Mouse (Mus musculus) limb, embryonic 13.5 days (tissue): ENCODE measurements around the gene Bhlha15. TPM values are rescaled to one million over a fixed set of nuclear protein-coding genes. Genes with fewer than 3 reads are reported as not detected.

ENCODE experiments used
- polyA plus RNA-seq: library from polyadenylated mRNA; unstranded; fragments of >200 nt; fragmentation: Nextera tagmentation; extraction: Ambion mirVana; gene quantifications from 2 replicates; pipeline ENCODE4 v1.2.1, GENCODE M21; 2015

The Bhlha15 gene
- polyA plus RNA-seq, 1 experiment from 2014 or later, result 0.22 TPM

Other genes starting within 250 kb of the Bhlha15 start
- 84.5 and 85.5 TPM in 2 replicates for gene Ccz1, start 175.4 kb upstream of the Bhlha15 start, polyA plus RNA-seq
- gene Ocm, start 163.6 kb upstream of the Bhlha15 start, polyA plus RNA-seq, result not detected in 2 replicates
- gene Lmtk2, start 89.8 kb upstream of the Bhlha15 start, polyA plus RNA-seq, result 3.3 and 3.8 TPM in 2 replicates
- gene Tecpr1, start 33.3 kb downstream of the Bhlha15 start, polyA plus RNA-seq, result 26.3 and 27.0 TPM in 2 replicates
- gene Bri3, start 54.2 kb downstream of the Bhlha15 start, polyA plus RNA-seq, result 112 and 126 TPM in 2 replicates
- 6.9 and 7.3 TPM in 2 replicates for gene Baiap2l1, start 167.8 kb downstream of the Bhlha15 start, polyA plus RNA-seq